9 mouse cellular contexts compared by ENCODE assay signal in the genomic region with DNA sequence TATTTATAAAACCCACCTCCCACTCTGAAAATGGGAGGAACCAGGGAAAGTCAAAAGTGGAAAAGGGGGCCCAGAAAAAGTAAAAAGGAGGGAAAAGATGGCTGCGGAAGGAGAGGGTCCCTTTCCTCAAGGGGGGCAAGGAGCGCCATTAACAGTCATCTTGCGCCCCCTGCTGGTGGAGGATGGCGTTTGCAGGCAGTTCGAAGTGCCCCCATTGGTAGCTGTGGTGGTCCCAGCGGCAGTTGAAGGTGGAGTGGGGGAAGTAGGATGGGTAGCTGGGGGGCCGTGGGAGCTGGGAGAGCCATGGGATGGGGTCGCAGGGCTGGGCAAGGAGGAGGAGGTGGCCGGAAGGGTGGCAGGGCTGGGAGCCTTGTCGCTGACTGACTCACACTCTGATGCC. TPM values are rescaled to one million over a fixed set of nuclear protein-coding genes. Genes with fewer than 3 reads are reported as not detected.
DNase-seq lines count a peak whose midpoint lies in the region; TF ChIP-seq lines count a peak whose summit lies in the region.
"Had no signal": no experiment of that assay in that cellular context is flagged by ENCODE, and none has a peak within 500 bp of the region (broad histone marks: within the 10 kb centered on the region; RNA-seq: fewer than 3 reads in every experiment).

No protein-coding gene starts in this region.

- peak; percentile 81 for TF ChIP-seq CTCF in heart, adult 2 months (IDR thresholded peaks at IDR 0.05)

- H3K27ac ChIP-seq in heart, adult 2 months = no peak overlapping the region
- no peak overlapping the region for H3K27ac ChIP-seq in heart, embryonic 10.5 days
- no peak overlapping the region for H3K27ac ChIP-seq in limb, embryonic 10.5 days
- H3K27ac ChIP-seq: embryonic facial prominence, embryonic 13.5 days had no signal

- H3K79me2 ChIP-seq in heart, adult 2 months (replicated peaks; ENCODE audit: control insufficient read depth, insufficient read depth, low read length) = no peaks in the 10 kb centered on the region

- TF ChIP-seq POLR2A in heart, adult 2 months (IDR thresholded peaks at IDR 0.05; ENCODE audit: insufficient read depth, low read depth, low read length) = no peak

- WGBS in heart, adult 2 months = 24% methylated on average over 10 of the region's 10 CpGs
- WGBS in heart, embryonic 10.5 days = 33% methylated on average over 10 of the region's 10 CpGs
- WGBS in limb, embryonic 10.5 days = 39% methylated on average over 10 of the region's 10 CpGs

- peak in 1 of 2 experiments; percentile 79 for DNase-seq in heart, adult 2 months
- DNase-seq in heart, embryonic 10.5 days (ENCODE audit: low spot score) = no peak
- DNase-seq in urinary bladder, postnatal 4 days (ENCODE audit: low spot score in 2 of 2) = peak; percentile 48 to 81
- no peak for DNase-seq in urinary bladder, adult 2 months (ENCODE audit: low spot score)
- DNase-seq in embryo, embryonic 10.5 days (ENCODE audit: low spot score) = peak; percentile 85
- peak; percentile 92 for DNase-seq in limb, embryonic 10.5 days (ENCODE audit: low spot score)
- peak; percentile 61 for DNase-seq in retina, postnatal 7 days (ENCODE audit: low read depth, low spot score)
- no peak for DNase-seq in right cerebral cortex, postnatal 36 days (ENCODE audit: low spot score in 2 of 2)

- peaks cover 5% of the 10 kb centered on the region for H3K4me1 ChIP-seq in heart, adult 2 months (ENCODE audit: control insufficient read depth, insufficient read depth, low read length)
- H3K4me1 ChIP-seq in heart, embryonic 10.5 days = peaks cover 31% of the 10 kb centered on the region
- H3K4me1 ChIP-seq in limb, embryonic 10.5 days = peaks cover 36% of the 10 kb centered on the region

- no peaks in the 10 kb centered on the region for H3K27me3 ChIP-seq in heart, adult 2 months (ENCODE audit: control insufficient read depth, insufficient read depth, low read length)
- no peaks in the 10 kb centered on the region for H3K27me3 ChIP-seq in heart, embryonic 10.5 days (ENCODE audit: insufficient read depth, poor library complexity, severe bottlenecking)
- H3K27me3 ChIP-seq in limb, embryonic 10.5 days (ENCODE audit: low read depth, poor library complexity, severe bottlenecking) = no peaks in the 10 kb centered on the region
- H3K27me3 ChIP-seq: embryonic facial prominence, embryonic 13.5 days had no signal

- H3K9me3 ChIP-seq in heart, embryonic 10.5 days = no peaks in the 10 kb centered on the region
- H3K9me3 ChIP-seq in limb, embryonic 10.5 days (replicated peaks) = no peaks in the 10 kb centered on the region
- H3K9me3 ChIP-seq: embryonic facial prominence, embryonic 13.5 days had no signal

- H3K9ac ChIP-seq in heart, adult 2 months (ENCODE audit: low read depth, low read length) = no peak overlapping the region
- H3K9ac ChIP-seq: embryonic facial prominence, embryonic 13.5 days had no signal

- TF ChIP-seq EP300 in heart, adult 2 months (IDR thresholded peaks at IDR 0.05; ENCODE audit: insufficient read depth, low read depth, low read length) = peak; percentile 54; the same call in 1 of the 2 replicates

- intact Hi-C loops in heart, adult 2 months (cut with DNase I) = loop anchor here (1.0 kb wide), 1 partner anchor 45 kb away; no protein-coding TSS in a partner anchor

- no peak overlapping the region for H3K4me3 ChIP-seq in heart, adult 2 months
- no peak overlapping the region for H3K4me3 ChIP-seq in heart, embryonic 10.5 days
- no peak overlapping the region for H3K4me3 ChIP-seq in limb, embryonic 10.5 days
- H3K4me3 ChIP-seq: embryonic facial prominence, embryonic 13.5 days had no signal

- no peaks in the 10 kb centered on the region for H3K36me3 ChIP-seq in heart, adult 2 months (ENCODE audit: control insufficient read depth, insufficient read depth, low read length)
- H3K36me3 ChIP-seq in heart, embryonic 10.5 days = peaks cover 55% of the 10 kb centered on the region
- H3K36me3 ChIP-seq in limb, embryonic 10.5 days = peaks cover 82% of the 10 kb centered on the region

RNA-seq across cellular contexts. Expression of gene Cisd3, which starts 4.2 kb away (rescaled TPM):
- total RNA-seq in heart, adult 2 months (2021) = 100 to 1,000 TPM; 130 to 137 TPM
- polyA plus RNA-seq in heart, adult 2 months (2012; rRNA removed) = 82.7 and 106 TPM in 2 replicates
- 49.8 and 52.8 TPM in 2 replicates for polyA plus RNA-seq in heart, embryonic 10.5 days (2016; fragmentation: Nextera tagmentation; extraction: Ambion mirVana)
- 55.7 and 56.2 TPM in 2 replicates for polyA plus RNA-seq in urinary bladder, adult 2 months (2012; rRNA removed)
- 9.4 and 15.3 TPM in 2 replicates for polyA plus RNA-seq in limb, embryonic 10.5 days (2016; fragmentation: Nextera tagmentation; extraction: Ambion mirVana)

RNA-seq across cellular contexts. Expression of gene Pcgf2, which starts 10.4 kb away (rescaled TPM):
- total RNA-seq in heart, adult 2 months (2021) = 1 to 10 TPM; 4.1 to 5.6 TPM
- 9.5 and 17.8 TPM in 2 replicates for polyA plus RNA-seq in heart, adult 2 months (2012; rRNA removed)
- polyA plus RNA-seq in heart, embryonic 10.5 days (2016; fragmentation: Nextera tagmentation; extraction: Ambion mirVana) = 9.7 and 13.5 TPM in 2 replicates
- 41.1 and 46.4 TPM in 2 replicates for polyA plus RNA-seq in urinary bladder, adult 2 months (2012; rRNA removed)
- 21.0 and 21.5 TPM in 2 replicates for polyA plus RNA-seq in limb, embryonic 10.5 days (2016; fragmentation: Nextera tagmentation; extraction: Ambion mirVana)

RNA-seq across cellular contexts. Expression of gene Psmb3, which starts 13.3 kb away (rescaled TPM):
- 100 to 1,000 TPM; 135 to 139 TPM for total RNA-seq in heart, adult 2 months (2021)
- polyA plus RNA-seq in heart, adult 2 months (2012; rRNA removed) = 273 and 314 TPM in 2 replicates
- 517 and 557 TPM in 2 replicates for polyA plus RNA-seq in heart, embryonic 10.5 days (2016; fragmentation: Nextera tagmentation; extraction: Ambion mirVana)
- polyA plus RNA-seq in urinary bladder, adult 2 months (2012; rRNA removed) = 264 and 322 TPM in 2 replicates
- 626 and 675 TPM in 2 replicates for polyA plus RNA-seq in limb, embryonic 10.5 days (2016; fragmentation: Nextera tagmentation; extraction: Ambion mirVana)

RNA-seq across cellular contexts. Expression of gene Mllt6, which starts 26.6 kb away (rescaled TPM):
- total RNA-seq in heart, adult 2 months (2021) = 10 to 100 TPM; 67.1 to 72.5 TPM
- 37.9 and 46.2 TPM in 2 replicates for polyA plus RNA-seq in heart, adult 2 months (2012; rRNA removed)
- 1.7 and 2.2 TPM in 2 replicates for polyA plus RNA-seq in heart, embryonic 10.5 days (2016; fragmentation: Nextera tagmentation; extraction: Ambion mirVana)
- 30.2 and 37.2 TPM in 2 replicates for polyA plus RNA-seq in urinary bladder, adult 2 months (2012; rRNA removed)
- polyA plus RNA-seq in limb, embryonic 10.5 days (2016; fragmentation: Nextera tagmentation; extraction: Ambion mirVana) = 2.5 TPM in 2 replicates

RNA-seq across cellular contexts. Expression of gene Pip4k2b, which starts 54.6 kb away (rescaled TPM):
- total RNA-seq in heart, adult 2 months (2021) = 10 to 100 TPM; 20.8 to 21.4 TPM
- polyA plus RNA-seq in heart, adult 2 months (2012; rRNA removed) = 13.8 and 18.1 TPM in 2 replicates
- 0.96 and 1.3 TPM in 2 replicates for polyA plus RNA-seq in heart, embryonic 10.5 days (2016; fragmentation: Nextera tagmentation; extraction: Ambion mirVana)
- 17.2 and 19.1 TPM in 2 replicates for polyA plus RNA-seq in urinary bladder, adult 2 months (2012; rRNA removed)
- polyA plus RNA-seq in limb, embryonic 10.5 days (2016; fragmentation: Nextera tagmentation; extraction: Ambion mirVana) = 1.6 and 1.9 TPM in 2 replicates

Comparison
In these comparisons a context has a peak if more than half of its experiments do, and no peak if none do; other contexts are left out.
1. DNase-seq: peak in urinary bladder, postnatal 4 days (2 of 2), embryo, embryonic 10.5 days (single experiment), limb, embryonic 10.5 days (single experiment) and retina, postnatal 7 days (single experiment); none in heart, embryonic 10.5 days (single experiment), urinary bladder, adult 2 months (single experiment) and right cerebral cortex, postnatal 36 days (0 of 2).